Mouse (Mus musculus) CD4-positive helper T cell, adult 2 months (primary cell): ENCODE measurements around the gene H2-DMb1.
"Not testable (repeated sequence)": the region's sequence is repeated elsewhere in the genome, so short reads cannot be mapped to it uniquely, and the experiment has no call there.

Source experiments
- DNase-seq: peaks from one replicate; pipeline ENCODE4 v3.0.0-alpha.2; 2012; ENCODE audit warnings: low read depth, missing footprints, low spot score

The H2-DMb1 gene

DNA sequence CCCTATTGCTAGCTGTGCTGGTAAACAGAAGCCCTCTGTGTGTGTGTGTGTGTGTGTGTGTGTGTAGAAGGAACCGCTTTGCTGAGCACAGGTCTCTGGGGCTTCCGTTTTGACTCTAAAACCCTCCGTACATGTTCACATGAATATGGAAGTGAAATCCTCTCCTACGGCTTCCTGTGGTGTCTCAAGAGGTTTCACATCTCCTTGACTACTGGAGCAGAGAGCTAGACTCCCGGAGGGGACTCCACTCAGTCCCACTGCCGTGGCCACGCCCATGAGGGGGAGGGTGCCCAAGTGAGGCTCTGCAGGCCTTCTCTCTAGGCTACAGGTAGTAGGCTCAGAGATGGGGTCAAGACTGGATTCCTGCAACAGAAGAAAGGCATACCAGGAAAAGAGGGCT is 9.8 kb upstream of the H2-DMb1 start, which contains the start of gene H2-DMb2:
Gene H2-DMb2, plus strand, starts transcription at position 275 of the 400 bp plus-strand sequence.
- peak; percentile 78 for DNase-seq

DNA sequence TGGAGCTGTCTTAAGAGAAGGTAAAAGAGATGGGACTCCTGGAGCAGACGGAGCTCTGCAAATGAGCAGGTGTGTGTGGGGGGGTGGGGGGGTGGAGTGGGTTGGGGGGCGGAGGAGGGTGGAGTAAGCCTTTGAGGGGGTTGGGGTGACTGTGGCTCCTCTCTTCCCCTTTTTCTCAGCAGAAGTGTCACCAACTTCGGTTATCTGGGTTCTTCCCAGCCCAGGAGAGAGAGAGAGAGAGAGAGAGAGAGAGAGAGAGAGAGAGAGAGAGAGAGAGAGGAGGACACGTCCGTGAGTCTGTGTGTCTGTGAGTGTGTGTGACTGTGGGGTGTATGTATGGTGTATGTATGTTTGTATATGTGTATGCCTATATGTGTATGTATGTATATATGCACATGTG is 9.4 kb upstream of the H2-DMb1 start:
- no peak for DNase-seq

DNA sequence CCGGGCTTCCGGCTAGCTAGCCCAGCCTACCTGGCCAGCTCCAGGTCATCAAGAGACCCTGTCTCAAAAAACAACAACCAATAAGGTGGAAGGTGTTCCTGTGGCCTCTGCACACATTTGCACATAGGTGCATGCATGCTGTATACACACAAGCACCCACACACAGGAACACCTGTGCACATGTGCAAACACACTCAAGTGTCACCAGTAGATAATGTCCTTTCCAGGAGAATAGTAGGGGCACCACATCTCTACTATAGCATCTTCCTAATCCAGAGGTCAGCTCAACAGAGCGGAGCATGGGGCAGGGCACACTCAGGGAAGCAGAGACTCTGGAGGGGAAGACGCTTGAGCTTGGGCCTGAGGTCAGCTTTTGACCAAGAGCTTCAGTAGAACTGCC is 8.7 kb upstream of the H2-DMb1 start:
- DNase-seq: not testable (repeated sequence)

DNA sequence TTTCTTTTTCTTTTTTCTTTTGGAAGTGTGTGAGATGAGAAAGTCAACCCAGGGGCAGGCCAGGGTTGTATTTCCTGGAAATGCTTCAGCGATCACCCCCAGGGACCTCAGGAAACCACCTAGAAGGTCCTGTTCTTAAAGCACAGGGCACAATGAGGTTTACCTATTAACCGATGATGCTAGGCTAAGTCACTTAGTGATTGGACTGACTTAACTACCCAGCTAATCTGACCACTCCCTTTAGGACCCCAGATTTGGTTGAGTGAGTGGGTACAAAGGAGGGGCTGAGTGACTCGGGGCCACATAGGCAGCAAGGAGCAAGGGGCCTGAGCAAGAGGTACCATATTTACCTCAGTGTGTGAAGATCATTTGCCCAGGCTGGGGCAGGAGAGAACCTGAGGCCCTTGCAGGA is 7.9 kb upstream of the H2-DMb1 start:
- no peak for DNase-seq

DNA sequence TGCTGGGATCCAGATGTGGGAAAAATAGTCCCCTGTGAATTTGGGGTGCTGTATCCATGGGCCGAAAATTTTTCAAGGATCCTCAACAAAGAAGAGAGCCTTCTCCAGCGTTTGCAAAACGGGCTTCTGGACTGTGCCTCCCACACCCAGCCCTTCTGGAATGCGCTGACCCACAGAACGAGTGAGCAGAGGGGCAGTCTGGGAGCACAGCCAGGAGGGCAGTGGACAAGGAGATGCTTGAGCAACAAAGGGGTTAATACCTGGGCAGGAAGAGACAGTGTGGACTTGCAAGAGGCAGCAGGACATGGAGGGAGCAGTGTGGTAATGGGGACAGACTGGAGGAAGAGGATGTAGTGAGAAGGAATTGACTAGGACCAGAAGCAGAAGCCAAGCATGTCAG is 2.7 kb downstream of the H2-DMb1 start:
- no peak for DNase-seq

DNA sequence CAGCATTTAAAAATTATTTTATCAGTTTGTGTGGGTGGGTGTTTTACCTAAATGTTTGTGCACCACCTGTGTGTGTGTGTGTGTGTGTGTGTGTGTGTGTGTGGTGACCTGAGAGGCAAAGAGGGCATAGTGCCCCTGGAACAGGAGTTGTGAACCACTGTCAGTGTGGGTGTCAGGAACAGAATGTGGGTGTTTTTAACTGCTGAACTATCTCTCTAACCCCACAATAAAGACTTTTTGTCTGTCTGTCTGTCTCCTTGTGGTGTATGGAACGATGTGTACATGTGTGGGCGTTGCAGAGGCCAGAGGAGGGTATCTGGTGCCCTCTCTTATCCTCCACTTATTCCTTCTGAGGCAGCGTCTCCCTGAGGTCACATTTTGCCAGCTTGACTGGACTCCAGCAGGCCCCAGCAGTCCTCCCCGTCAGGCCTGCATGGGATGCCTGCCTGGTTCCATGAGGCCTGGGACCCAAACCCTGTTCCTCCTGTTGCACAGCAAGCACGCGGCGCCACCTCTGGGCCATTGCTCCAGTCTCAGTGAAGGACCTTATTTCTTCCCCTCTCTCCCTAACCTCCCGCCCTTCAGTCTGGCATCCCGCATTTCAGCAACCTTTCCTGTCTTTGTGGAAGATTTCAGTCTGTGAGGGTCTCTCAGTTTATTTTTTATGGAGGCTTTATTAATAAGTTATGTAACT is 11.5 kb downstream of the H2-DMb1 start:
- DNase-seq: peak; percentile 68

DNA sequence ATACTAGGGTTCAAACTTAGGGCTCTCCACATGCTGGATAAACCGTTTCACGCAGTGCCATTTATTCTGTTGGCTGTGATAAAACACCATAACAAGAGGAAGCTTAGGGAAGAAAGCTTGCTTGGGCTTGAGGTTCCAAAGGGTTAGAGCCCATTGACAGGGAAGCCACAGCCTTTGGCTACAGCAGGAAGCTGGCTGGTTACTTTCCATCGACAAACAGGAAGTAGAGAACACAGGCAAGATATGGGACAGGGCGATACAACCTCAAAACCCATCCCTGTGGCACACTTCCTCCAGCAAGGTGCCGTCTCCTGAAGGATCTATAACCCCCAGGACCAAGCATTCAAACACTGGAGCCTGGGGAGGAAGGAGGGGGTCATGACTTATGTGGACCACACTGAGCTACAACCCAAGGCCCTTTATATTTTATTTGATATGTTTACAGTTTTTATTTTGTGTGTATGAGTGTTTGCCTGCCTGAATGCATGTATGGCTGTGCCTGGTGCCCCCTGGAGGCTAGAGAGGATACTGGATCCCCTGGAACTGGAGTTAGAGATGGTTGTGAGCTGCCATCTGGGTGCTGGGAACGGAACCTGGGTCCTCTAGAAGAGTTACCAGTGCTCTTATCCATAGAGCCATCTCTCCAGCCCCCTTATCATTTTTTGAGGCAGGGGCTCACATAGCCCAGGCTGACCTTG is 12.3 kb downstream of the H2-DMb1 start:
- DNase-seq: peak; percentile 57

DNA sequence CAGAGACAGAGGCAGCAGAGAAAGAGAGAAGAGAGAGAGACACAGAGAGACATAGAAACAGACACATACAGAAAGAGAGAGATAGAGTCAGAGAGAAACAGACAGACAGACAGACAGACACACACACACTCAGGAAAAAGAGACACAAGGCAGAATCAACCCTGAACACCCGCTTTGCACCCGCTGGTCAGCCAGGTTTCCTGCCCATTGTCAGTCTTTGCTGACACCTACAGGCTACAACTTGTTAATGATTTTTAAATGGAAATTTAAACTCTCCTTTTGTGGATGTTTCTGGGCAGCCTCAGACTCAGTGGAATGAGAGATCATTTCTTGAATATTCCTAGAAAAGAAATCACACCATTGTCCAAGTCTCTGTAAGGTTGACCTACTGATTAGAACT is 16.4 kb downstream of the H2-DMb1 start:
- DNase-seq: peak; percentile 75

DNA sequence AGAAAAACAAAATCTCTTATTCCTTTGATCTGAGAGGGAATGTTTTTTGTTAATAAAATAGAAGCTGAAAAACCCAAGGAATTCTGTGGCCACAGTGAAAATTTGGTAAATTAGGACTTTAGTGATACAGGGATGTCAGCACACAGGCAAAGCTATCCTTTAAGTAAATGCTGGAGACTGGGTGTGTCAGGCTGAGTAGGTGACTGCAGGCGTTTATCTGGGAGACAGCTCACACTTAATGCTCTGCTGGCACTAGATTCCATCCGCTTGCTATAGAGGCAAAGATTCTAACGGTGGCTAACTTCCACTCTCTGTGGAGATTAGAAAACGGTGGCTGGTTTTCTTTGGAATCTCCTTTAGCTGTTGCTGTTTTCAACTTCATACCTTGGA is 17.6 kb downstream of the H2-DMb1 start:
- no peak for DNase-seq

DNA sequence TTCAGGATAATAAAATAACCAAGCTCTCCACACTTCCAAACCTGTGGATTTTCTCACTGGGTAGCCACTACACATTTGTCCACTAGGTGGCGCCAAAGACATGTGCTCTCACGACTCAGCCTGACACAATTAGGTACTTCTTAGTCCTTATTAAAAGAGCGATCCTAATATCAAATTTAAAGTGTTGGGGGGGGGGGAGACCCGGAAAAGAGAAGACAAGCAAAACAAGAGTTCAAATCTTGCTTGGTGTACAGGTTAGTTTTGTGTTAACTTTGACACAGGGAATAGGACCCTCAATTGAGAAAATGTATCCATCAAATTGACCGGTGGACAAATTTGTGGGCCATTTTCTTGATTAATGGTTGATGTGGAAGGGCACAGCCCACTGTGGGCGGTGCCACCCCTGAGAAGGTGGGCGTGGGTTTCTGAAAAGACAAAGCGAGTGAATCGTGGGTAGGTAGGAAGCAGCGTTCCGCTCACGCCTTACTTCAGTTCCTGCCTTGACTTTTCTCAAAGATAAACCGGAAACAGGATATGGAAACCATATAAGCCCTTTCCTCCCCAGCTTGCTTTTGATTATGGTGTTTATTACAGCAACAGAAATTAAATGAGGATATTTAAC is 18.1 kb downstream of the H2-DMb1 start:
- DNase-seq: peak; percentile 96

DNA sequence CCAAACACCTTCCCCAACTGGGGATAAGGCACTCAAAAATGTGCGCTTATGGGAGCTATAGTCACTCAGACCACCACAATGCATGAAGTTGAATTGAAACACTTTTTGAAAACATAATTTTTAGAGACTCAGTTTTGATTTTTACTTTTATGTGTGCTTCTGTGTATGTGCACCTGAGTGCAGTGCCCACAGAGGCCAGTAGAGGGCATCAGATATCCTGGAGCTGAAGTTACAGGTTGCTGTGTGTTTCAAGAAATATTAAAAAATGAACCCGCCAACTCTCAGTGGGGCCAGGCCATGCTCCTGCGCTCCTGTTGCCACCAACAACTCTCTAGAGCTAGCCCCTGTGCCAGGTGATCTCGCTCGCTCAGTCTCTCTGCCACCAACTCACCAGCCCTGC is 19.7 kb downstream of the H2-DMb1 start:
- DNase-seq: no peak

DNA sequence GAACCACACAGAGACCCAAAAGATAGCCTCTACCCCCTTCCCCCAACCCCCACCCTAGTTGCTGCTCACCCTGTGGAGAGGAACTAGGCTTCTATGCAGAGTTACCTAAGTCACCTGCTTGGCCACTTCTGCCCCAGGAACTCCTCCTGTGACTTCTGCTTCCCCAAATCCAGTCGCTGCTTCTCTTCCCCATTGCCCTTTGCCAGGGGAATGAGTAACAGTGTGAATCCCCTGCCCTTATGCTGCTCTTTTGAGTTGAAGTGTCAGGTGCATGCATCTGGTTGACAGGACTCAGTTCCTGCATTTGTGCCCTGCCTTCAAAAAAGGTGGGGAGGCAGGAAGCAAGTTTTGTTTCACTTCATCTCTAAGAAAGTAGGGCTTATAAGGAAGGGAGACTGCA is 21.2 kb downstream of the H2-DMb1 start:
- no peak for DNase-seq

DNA sequence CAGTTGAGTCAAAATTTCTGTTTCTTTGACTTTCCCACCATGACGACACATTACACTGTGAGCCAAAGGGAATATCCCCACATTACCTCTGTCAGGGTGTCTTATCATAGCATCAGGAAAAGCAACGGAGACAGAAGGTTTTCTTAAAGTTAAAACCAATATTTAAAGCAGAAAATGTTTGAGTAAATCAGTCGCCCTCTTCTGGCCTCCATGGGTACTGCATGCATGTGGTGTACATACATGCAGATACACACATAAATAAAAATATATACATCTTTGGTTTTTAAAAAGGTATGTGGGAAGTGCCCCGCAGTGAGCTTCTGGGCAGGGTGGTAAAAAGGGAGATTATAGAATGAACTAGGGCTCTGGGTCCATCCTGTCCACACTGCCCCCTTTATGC is 24.3 kb downstream of the H2-DMb1 start:
- DNase-seq: peak; percentile 66

DNA sequence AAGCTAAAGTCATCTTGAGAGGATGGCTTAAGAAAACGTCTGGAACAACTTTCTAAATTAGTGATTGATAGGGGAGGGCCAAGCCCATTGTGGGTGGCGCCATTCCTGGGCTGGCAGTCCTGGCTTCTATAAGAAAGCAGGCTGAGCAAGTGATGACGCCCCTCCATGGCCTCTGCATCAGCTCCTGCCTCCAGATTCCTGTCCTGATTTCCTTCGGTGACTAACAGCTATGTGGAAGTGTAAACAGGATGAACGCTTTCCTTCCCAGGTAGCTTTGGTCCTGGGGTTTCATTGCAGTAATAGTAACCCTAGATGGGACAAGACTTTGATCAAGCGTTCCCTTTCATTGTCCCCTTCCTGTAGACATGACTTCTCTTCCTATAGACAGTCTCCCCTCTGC is 26.1 kb downstream of the H2-DMb1 start:
- no peak for DNase-seq

DNA sequence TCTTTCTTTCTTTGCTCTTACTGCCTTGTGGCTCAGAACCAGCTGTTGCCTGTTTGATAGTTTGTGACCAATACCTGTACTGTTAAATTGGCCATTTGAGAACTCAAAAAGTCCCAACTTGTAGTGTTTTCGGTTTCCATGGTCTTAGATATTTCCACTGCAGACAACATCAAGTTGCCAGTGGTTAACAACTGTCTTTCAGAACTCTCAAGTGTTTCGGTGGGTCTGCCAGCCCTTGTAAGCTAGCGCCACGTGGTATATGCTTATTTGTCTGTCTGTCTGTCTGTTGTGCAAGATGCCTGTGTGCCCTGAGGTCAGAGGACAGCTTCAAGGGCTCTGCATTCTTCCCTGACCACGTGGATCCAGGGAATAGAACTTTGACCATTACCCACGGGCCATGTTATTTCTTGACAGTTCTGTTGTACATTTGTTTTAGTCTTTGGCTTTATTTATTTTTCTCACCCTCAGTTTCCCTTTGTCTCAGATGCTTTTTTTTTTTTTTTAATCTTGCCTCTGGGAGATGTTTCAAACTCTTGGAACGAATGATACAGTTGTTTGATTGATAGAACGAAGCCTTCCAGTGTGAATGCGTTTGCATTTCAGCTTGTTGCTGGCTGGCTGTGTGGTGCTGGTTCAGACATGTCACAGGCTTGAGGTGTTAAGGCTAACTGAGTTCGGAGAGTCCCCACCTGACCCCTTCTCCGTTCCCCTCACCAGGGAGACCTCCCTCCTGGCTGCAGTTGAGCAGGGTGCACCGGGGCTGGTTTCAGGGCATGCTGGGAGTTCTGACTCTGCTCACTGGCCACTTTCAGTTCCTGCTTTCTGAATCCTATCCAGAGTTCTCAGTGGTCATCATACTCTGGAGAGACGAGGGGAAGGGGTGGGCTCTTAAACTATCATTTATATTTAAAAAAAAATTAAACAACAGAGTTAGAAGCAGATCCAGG is 27.3 kb downstream of the H2-DMb1 start:
- DNase-seq: no peak

DNA sequence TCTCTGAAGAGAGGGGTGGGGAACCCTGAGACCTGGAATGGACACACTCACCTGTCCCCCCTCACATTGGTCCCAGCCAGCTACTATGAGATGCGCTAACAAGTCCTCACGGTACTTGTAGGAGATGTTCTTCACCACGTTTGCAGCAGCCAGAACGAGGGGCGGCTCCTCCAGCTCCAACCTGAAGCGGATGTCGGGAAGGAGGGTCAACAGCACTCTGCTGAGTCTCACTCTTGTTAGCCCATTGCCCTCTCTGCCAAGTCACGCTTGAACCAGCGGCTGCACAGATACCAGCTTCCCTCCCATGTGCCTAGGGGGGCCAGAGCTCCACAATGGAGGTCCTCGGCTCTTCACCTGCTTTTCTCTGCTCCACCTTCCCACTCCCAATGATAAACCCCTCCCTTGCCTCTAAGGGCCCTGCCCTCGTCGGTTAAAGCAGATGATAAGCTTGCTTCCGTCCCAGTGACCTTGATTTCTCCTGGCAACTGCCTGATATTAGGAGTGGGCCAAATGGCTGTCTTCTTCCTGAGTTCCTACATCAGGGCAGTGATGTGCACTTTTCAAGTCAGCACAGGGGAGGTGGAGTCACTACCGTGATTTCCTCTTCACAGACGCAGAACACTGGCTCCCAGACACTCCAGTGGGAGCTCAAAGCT is 30.8 kb downstream of the H2-DMb1 start:
- DNase-seq: no peak

DNA sequence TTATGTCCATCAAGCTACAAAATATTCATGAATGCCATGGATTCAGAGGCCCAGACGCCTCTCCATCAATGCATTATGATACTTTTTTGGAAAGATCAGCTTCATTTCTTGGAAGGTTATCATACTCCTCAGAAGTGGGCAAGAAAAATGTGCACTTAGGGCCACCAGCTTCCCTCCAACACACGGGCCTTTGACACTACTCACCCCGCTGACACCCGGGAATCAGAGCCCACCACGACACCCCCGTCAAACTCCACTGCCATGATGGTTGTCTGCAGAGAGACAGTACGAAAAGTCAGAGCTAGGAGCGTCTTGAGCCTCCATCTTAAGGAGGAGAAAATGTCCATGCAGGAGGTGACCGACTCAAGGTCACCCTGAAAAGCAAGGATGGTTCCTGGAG is 32.7 kb downstream of the H2-DMb1 start:
- DNase-seq: no peak

DNA sequence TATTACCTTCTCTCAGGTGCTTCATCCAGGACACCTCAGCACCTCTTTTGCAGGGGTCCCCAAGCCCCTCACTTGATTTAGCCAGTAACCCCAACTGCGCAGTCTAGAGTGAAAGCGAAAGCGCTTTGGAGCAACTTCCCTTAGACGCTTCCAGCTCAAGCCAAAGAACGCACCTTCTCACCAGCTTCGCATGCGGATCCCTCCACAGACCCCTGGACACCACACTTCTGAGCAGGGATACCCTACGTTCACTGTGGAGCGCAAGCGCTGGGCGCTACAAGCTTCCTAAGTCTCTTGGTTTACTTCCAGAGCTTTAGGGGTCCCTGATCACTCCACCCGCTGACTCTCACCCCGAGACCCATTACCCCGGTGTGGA is 34.0 kb downstream of the H2-DMb1 start:
- no peak for DNase-seq

DNA sequence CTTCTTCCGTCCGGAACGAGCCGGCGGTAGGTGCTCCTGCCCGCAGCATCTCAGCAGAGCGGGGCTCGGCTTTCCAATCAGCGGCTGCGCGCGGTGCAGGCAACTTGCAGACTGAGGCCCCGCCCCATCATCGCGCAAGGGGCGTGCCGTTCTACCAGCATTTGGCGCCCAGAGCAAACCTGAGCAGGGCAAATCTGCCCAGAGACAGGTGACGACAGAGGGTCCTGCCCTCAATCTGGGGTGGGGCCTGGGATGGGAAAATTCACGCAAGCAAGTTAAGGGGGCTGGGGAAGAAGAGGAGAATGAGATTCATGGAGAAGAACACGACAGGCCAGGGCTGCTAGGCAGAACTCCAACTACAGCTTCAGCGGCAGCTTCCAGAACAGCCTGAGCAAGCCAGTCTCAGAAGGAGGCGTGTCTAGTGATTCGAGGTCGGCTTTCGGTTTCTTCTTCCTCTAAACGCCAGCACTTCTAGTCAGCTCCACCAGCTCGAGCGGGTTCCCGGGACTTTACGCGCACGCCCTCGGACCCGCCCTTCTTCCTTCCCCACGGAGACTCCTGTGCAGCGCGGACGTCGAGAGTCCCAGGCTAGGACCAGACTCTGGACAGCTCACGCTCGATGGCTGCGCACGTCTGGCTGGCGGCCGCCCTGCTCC is 34.5 kb downstream of the H2-DMb1 start, which contains the start of the genes Tap1 and Psmb9:
Gene Tap1, plus strand, starts transcription at position 293 of the 656 bp plus-strand sequence.
Gene Psmb9, minus strand, starts transcription at position 504 of the 656 bp plus-strand sequence.
- DNase-seq: peak; percentile 99

DNA sequence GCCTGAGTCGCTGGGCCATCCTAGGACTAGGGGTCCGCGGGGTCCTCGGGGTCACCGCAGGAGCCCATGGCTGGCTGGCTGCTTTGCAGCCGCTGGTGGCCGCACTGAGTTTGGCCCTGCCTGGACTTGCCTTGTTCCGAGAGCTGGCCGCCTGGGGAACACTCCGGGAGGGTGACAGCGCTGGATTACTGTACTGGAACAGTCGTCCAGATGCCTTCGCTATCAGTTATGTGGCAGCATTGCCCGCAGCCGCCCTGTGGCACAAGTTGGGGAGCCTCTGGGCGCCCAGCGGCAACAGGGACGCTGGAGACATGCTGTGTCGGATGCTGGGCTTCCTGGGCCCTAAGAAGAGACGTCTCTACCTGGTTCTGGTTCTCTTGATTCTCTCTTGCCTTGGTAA is 35.1 kb downstream of the H2-DMb1 start:
- peak; percentile 49 for DNase-seq

DNA sequence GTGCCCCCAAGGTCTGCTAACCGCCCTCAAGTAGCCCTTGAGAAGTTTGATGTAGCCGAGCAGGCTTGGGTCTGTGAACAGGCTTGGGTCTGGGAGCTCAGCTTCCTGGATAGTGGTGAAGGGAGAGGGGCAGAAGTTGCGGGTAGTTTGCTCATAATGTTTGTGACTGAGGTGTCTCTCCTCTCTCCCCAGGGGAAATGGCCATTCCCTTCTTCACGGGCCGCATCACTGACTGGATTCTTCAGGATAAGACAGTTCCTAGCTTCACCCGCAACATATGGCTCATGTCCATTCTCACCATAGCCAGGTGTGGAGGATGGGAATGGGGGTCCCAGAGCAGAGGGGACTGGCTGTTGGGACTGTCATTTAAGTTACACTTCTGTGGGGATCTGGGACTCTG is 36.1 kb downstream of the H2-DMb1 start:
- no peak for DNase-seq
